Comparison of ENCODE assay signal across 15 mouse cellular contexts in the genomic region with DNA sequence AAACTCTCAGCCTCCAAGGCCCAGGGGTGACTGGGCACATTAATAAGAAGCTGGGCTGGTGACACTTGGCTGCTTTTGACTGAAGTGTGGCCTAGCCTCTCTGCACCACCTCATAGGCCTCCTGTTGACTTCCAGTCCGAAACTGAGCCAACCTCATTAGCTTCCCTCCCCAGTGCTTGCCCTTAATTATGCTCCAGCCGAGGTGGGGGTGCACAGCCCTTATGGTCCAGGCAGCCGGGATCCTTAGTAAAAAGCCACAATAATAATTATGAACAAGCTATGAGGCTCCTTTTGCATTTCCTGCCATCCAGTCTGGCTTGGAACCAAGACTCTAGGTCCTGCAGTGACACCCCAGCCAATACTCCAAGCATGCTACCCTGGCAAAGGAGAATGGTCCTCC.
DNase-seq lines count a peak whose midpoint lies in the region; ATAC-seq and TF ChIP-seq lines count a peak whose summit lies in the region.
"Had no signal": no experiment of that assay in that cellular context is flagged by ENCODE, and none has a peak within 500 bp of the region (broad histone marks: within the 10 kb centered on the region; RNA-seq: fewer than 3 reads in every experiment).

No protein-coding gene starts in this region.

- TF ChIP-seq CTCF in midbrain, postnatal 0 days (IDR thresholded peaks at IDR 0.05): no peak

- H3K9ac ChIP-seq in forebrain, embryonic 15.5 days (replicated peaks): no peak overlapping the region
- no peak overlapping the region for H3K9ac ChIP-seq in midbrain, postnatal 0 days (replicated peaks; ENCODE audit: low read length, poor library complexity, severe bottlenecking)
- H3K9ac ChIP-seq in midbrain, embryonic 16.5 days (ENCODE audit: low read depth, low read length): no peak overlapping the region
- H3K9ac ChIP-seq: embryonic facial prominence, embryonic 12.5 days; liver, embryonic 13.5 days; stomach, embryonic 15.5 days had no signal

- H3K9me3 ChIP-seq in forebrain, embryonic 15.5 days: no peaks in the 10 kb centered on the region
- H3K9me3 ChIP-seq in forebrain, embryonic 10.5 days: no peaks in the 10 kb centered on the region
- no peaks in the 10 kb centered on the region for H3K9me3 ChIP-seq in midbrain, postnatal 0 days (ENCODE audit: low read length)
- no peaks in the 10 kb centered on the region for H3K9me3 ChIP-seq in midbrain, embryonic 16.5 days (replicated peaks; ENCODE audit: control insufficient read depth, low read length, poor library complexity, severe bottlenecking)
- H3K9me3 ChIP-seq: liver, embryonic 13.5 days; stomach, embryonic 15.5 days had no signal

- no peak for DNase-seq in forebrain, embryonic 10.5 days (ENCODE audit: extremely low spot score, low spot score)
- peak; percentile 57 for DNase-seq in midbrain, postnatal 0 days (ENCODE audit: low spot score)
- peak; percentile 73 to 87 for DNase-seq in cerebellum, postnatal 10 days
- no peak for DNase-seq in natural killer cell, adult 2 months (ENCODE audit: low spot score in 2 of 2)
- no peak for DNase-seq in lung, postnatal 25 days (ENCODE audit: low spot score)
- DNase-seq: gastrocnemius, postnatal 14 days; heart, postnatal 14 days; layer of hippocampus, adult 9-11 months; liver, embryonic 13.5 days; right cerebral cortex, adult 18-20 months had no signal

- no peak overlapping the region for H3K27ac ChIP-seq in forebrain, embryonic 15.5 days (replicated peaks)
- H3K27ac ChIP-seq in forebrain, embryonic 10.5 days: no peak overlapping the region
- no peak overlapping the region for H3K27ac ChIP-seq in midbrain, postnatal 0 days (ENCODE audit: low read depth, low read length)
- no peak overlapping the region for H3K27ac ChIP-seq in midbrain, embryonic 16.5 days (ENCODE audit: low read length)
- H3K27ac ChIP-seq: embryonic facial prominence, embryonic 12.5 days; kidney, postnatal 0 days; liver, embryonic 13.5 days; stomach, embryonic 15.5 days had no signal

- ATAC-seq in forebrain, embryonic 15.5 days (replicated peaks): peak; percentile 51; the same call in 1 of the 2 replicates
- ATAC-seq in midbrain, postnatal 0 days (ENCODE audit: low FRiP score): no peak
- no peak for ATAC-seq in midbrain, embryonic 16.5 days

- H3K4me3 ChIP-seq in forebrain, embryonic 15.5 days: no peak overlapping the region
- no peak overlapping the region for H3K4me3 ChIP-seq in forebrain, embryonic 10.5 days
- no peak overlapping the region for H3K4me3 ChIP-seq in midbrain, postnatal 0 days (ENCODE audit: low read depth, low read length)
- H3K4me3 ChIP-seq in midbrain, embryonic 16.5 days (ENCODE audit: low read depth, low read length): no peak overlapping the region
- H3K4me3 ChIP-seq: embryonic facial prominence, embryonic 12.5 days; liver, embryonic 13.5 days; stomach, embryonic 15.5 days had no signal

- H3K27me3 ChIP-seq in forebrain, embryonic 15.5 days: no peaks in the 10 kb centered on the region
- H3K27me3 ChIP-seq in forebrain, embryonic 10.5 days (ENCODE audit: poor library complexity, severe bottlenecking): no peaks in the 10 kb centered on the region
- H3K27me3 ChIP-seq in midbrain, postnatal 0 days (ENCODE audit: insufficient read depth, low read length): no peaks in the 10 kb centered on the region
- H3K27me3 ChIP-seq in midbrain, embryonic 16.5 days (ENCODE audit: control insufficient read depth, insufficient read depth, low read depth, low read length): no peaks in the 10 kb centered on the region
- H3K27me3 ChIP-seq: embryonic facial prominence, embryonic 12.5 days; liver, embryonic 13.5 days; stomach, embryonic 15.5 days had no signal

- WGBS in forebrain, embryonic 15.5 days: 35% methylated on average over 3 of the region's 3 CpGs
- 78% methylated on average over 3 of the region's 3 CpGs for WGBS in forebrain, embryonic 10.5 days
- WGBS in midbrain, postnatal 0 days: 61% methylated on average over 3 of the region's 3 CpGs
- WGBS in midbrain, embryonic 16.5 days: 54% methylated on average over 3 of the region's 3 CpGs

- no peak overlapping the region for H3K4me2 ChIP-seq in forebrain, embryonic 15.5 days (replicated peaks)
- no peak overlapping the region for H3K4me2 ChIP-seq in midbrain, postnatal 0 days (ENCODE audit: low read depth, low read length, poor library complexity, severe bottlenecking)
- H3K4me2 ChIP-seq in midbrain, embryonic 16.5 days (ENCODE audit: low read length): no peak overlapping the region
- H3K4me2 ChIP-seq: embryonic facial prominence, embryonic 12.5 days; liver, embryonic 13.5 days; stomach, embryonic 15.5 days had no signal

- peaks cover 9% of the 10 kb centered on the region for H3K4me1 ChIP-seq in forebrain, embryonic 15.5 days
- H3K4me1 ChIP-seq in forebrain, embryonic 10.5 days: no peaks in the 10 kb centered on the region
- H3K4me1 ChIP-seq in midbrain, postnatal 0 days (ENCODE audit: insufficient read depth, low read length): no peaks in the 10 kb centered on the region
- H3K4me1 ChIP-seq in midbrain, embryonic 16.5 days (ENCODE audit: control insufficient read depth, insufficient read depth, low read length): no peaks in the 10 kb centered on the region
- H3K4me1 ChIP-seq: embryonic facial prominence, embryonic 12.5 days; liver, embryonic 13.5 days; stomach, embryonic 15.5 days had no signal

- H3K36me3 ChIP-seq in forebrain, embryonic 15.5 days: no peaks in the 10 kb centered on the region
- no peaks in the 10 kb centered on the region for H3K36me3 ChIP-seq in forebrain, embryonic 10.5 days (replicated peaks)
- no peaks in the 10 kb centered on the region for H3K36me3 ChIP-seq in midbrain, postnatal 0 days (ENCODE audit: insufficient read depth, low read length)
- H3K36me3 ChIP-seq in midbrain, embryonic 16.5 days (ENCODE audit: control insufficient read depth, insufficient read depth, low read length): no peaks in the 10 kb centered on the region
- H3K36me3 ChIP-seq: embryonic facial prominence, embryonic 12.5 days; liver, embryonic 13.5 days; stomach, embryonic 15.5 days had no signal

Comparison
In these comparisons a context has a peak if more than half of its experiments do, and no peak if none do; other contexts are left out.
1. DNase-seq: peak in midbrain, postnatal 0 days (single experiment) and cerebellum, postnatal 10 days (2 of 2); none in forebrain, embryonic 10.5 days (single experiment), natural killer cell, adult 2 months (0 of 2) and lung, postnatal 25 days (single experiment).